Mouse (Mus musculus): Measurements from ENCODE around the gene Zfp704. TPM values are rescaled to one million over a fixed set of nuclear protein-coding genes. Genes with fewer than 3 reads are reported as not detected.

The Zfp704 gene
- polyA plus RNA-seq, 1 experiment from 2014 or later, result 8.6 TPM

DNA sequence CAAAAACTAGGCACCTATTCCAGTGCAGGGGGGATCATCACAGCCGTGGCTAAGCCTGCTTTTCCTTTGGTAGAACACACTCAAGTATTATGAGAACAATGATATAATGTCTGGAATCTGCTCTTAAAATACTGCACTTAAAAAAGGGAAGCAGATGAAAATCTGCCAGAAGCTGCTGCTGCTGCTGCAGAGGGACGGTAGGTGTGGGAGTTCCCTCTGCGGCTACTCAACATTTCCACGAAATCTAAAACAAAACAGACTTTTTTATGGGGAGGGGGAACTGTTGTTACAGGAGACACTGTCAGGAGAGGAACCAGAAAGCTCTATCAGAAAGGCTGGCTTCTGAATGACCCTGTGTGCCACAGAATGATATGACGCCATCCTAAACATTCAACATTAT lies 110.4 kb downstream of the Zfp704 start:
- H3K9me3 ChIP-seq (replicated peaks), result no peaks in the 10 kb centered on the region
- WGBS, result 72% methylated on average over 5 of the region's 5 CpGs
- peaks cover 29% of the 10 kb centered on the region for H3K4me1 ChIP-seq
- no peaks in the 10 kb centered on the region for H3K36me3 ChIP-seq
- H3K27me3 ChIP-seq, result no peaks in the 10 kb centered on the region
- H3K4me3 ChIP-seq, result no peak overlapping the region
- no peak overlapping the region for H3K9ac ChIP-seq
- no peak overlapping the region for H3K4me2 ChIP-seq (replicated peaks)
- ATAC-seq (ENCODE audit: low FRiP score), result no peak
- peak overlapping the region; percentile 76; the same call in 1 of the 2 replicates for H3K27ac ChIP-seq

DNA sequence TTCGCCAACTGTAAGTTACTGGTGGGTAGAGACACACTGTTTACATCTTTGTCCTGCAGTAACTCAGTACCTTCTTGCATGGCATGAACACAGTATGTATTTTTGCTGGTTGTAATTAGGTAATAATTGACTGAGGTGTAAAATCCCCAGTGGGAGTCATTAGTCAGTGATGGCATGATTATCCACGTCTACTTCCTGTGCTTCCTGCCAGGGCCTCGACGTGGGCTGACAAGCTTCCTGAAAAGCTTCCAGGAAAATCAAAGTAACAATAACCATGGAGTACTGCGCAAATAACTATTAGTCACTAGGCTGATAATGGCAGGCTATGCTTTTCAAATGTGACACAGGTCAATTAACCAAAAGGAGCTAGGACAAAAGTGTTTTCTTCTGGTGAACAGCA lies 112.6 kb downstream of the Zfp704 start:
- Histone ChIP-seq H3K9me3 (replicated peaks) (no peaks in the 10 kb centered on the region), H3K36me3 (no peaks in the 10 kb centered on the region), H3K27ac (no peak overlapping the region), H3K9ac (no peak overlapping the region), H3K4me1 (peaks cover 29% of the 10 kb centered on the region), H3K4me2 (replicated peaks) (no peak overlapping the region), H3K4me3 (no peak overlapping the region), H3K27me3 (no peaks in the 10 kb centered on the region)
- no peak for ATAC-seq (ENCODE audit: low FRiP score)
- 47% methylated on average over 5 of the region's 5 CpGs for WGBS

DNA sequence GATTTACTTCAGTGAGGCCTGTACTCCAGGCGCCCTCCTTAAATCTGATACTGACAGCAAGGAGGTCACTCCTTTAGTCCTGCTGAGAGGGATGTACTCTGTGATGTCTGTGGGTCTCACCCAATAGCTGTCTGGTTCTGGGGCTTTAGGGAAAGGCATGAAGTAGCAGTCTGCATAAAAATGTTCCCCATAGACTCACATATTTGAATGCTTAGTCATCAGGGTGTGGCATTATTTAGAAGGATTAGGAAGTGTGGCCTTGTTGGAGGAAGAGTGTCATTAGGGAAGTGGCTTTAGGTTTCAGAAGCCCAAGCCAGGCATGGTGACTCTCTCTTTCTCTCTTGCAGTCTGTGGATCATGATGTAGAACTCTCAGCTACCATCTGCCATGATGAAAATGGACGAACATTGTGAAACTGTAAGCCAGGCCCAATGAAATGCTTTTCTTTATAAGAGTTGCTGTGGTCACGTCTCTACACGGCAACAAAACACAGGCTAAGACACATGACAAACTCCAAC lies 118.1 kb downstream of the Zfp704 start:
- no peak overlapping the region for H3K9ac ChIP-seq
- no peak overlapping the region for H3K4me2 ChIP-seq (replicated peaks)
- no peaks in the 10 kb centered on the region for H3K4me1 ChIP-seq
- no peak overlapping the region for H3K27ac ChIP-seq
- ATAC-seq (ENCODE audit: low FRiP score), result no peak
- WGBS, result 84% methylated on average over 4 of the region's 4 CpGs
- no peak overlapping the region for H3K4me3 ChIP-seq
- no peaks in the 10 kb centered on the region for H3K9me3 ChIP-seq (replicated peaks)
- H3K27me3 ChIP-seq, result no peaks in the 10 kb centered on the region
- H3K36me3 ChIP-seq, result no peaks in the 10 kb centered on the region

DNA sequence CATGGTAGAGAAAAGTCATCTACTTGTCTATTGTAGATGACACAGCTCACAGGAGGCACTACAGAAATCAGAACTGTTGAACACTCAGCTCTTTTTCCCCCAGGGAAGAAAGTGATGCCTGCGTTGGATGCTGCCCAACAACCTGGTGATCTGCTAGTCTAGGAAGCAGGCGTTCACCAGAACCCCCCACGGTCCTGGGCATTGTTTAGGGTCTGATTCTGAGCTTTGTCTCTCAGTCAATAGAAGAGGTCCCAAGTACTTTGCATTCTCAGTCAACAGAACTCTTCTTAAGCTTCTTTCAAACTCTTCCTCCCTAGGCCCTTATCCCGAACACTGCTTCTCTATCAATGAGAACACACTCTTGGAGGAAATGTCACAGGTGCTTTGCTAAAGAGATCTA lies 122.2 kb downstream of the Zfp704 start:
- 68% methylated on average over 4 of the region's 4 CpGs for WGBS
- ATAC-seq (ENCODE audit: low FRiP score), result no peak
- no peaks in the 10 kb centered on the region for H3K27me3 ChIP-seq
- H3K27ac ChIP-seq, result no peak overlapping the region
- no peak overlapping the region for H3K4me2 ChIP-seq (replicated peaks)
- no peaks in the 10 kb centered on the region; the same call in 1 of the 2 replicates for H3K9me3 ChIP-seq (replicated peaks)
- no peak overlapping the region for H3K9ac ChIP-seq
- H3K4me3 ChIP-seq, result no peak overlapping the region
- no peaks in the 10 kb centered on the region for H3K4me1 ChIP-seq
- H3K36me3 ChIP-seq, result no peaks in the 10 kb centered on the region

DNA sequence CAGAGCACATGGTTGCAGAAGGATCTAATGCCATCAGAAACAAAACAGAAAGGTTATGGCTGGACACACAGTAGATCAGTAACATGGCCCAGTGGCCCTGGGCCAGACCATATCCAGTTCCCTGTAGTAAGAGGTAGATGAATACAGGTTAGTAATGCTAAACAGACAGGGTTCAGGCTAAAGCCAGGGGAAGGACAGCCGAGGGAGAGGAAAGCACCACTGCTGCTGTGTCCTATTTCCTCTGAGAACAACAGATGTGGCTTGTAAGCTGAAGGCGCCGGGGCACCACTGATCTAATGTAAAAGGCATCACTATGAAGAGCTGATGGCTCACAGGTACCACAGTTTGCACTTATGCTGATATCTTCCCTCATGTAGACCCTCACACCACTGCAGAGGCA lies 124.4 kb downstream of the Zfp704 start:
- no peaks in the 10 kb centered on the region for H3K36me3 ChIP-seq
- H3K27me3 ChIP-seq, result no peaks in the 10 kb centered on the region
- no peak overlapping the region for H3K4me2 ChIP-seq (replicated peaks)
- no peak overlapping the region for H3K4me3 ChIP-seq
- H3K4me1 ChIP-seq, result 0 out of 2 replicates have a peak, but pooled peaks cover 2% of the 10 kb centered on the region
- H3K9ac ChIP-seq, result no peak overlapping the region
- WGBS, result 83% methylated on average over 3 of the region's 3 CpGs
- no peaks in the 10 kb centered on the region; the same call in 1 of the 2 replicates for H3K9me3 ChIP-seq (replicated peaks)
- H3K27ac ChIP-seq, result no peak overlapping the region
- no peak for ATAC-seq (ENCODE audit: low FRiP score)

DNA sequence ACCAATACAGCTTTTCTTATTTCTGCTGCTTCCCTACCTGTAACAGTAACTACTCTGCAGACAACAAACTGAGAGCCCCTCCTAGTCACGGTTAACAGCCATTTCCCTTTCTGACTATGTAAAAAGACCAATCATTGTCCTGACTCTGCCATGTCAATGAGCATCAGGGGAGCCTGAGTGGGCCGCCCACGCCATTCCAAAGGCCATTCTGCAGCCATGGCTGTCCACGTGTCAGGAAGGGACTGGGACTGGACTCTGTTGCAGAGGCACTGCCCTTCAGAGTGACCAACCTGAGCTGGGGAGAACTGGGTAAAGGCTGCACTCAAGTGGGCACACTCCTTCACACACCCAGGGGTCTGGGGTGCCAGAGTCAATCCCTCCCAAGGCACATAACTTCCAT lies 127.9 kb downstream of the Zfp704 start:
- no peaks in the 10 kb centered on the region; the same call in 1 of the 2 replicates for H3K9me3 ChIP-seq (replicated peaks)
- no peaks in the 10 kb centered on the region for H3K36me3 ChIP-seq
- no peak overlapping the region for H3K9ac ChIP-seq
- no peak overlapping the region for H3K27ac ChIP-seq
- no peak overlapping the region for H3K4me3 ChIP-seq
- H3K4me2 ChIP-seq (replicated peaks), result no peak overlapping the region
- 79% methylated on average over 4 of the region's 4 CpGs for WGBS
- 0 out of 2 replicates have a peak, but pooled peaks cover 2% of the 10 kb centered on the region for H3K4me1 ChIP-seq
- no peak for ATAC-seq (ENCODE audit: low FRiP score)
- H3K27me3 ChIP-seq, result no peaks in the 10 kb centered on the region

DNA sequence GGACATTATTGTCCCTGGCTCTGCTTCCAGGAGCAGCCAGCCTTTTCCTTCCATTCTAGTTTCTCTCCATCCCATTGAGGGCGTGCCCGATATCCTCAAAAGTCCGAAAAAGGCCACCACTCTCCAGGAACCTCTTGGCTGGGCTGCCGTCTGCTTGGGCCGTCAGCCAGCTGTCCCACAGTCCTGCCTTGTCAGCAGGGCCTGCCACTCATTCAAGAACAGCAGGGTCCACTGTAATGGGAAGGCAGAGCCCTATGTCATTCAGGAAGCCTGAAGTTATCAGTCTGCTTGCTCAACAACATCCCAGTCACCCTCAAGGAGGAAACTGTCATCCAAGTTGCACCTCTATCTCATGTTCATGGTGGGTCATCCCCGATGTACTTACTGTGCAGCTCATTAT lies 128.5 kb downstream of the Zfp704 start:
- Histone ChIP-seq H3K4me3 (no peak overlapping the region), H3K27me3 (no peaks in the 10 kb centered on the region), H3K4me1 (0 out of 2 replicates have a peak, but pooled peaks cover 2% of the 10 kb centered on the region), H3K9me3 (replicated peaks) (no peaks in the 10 kb centered on the region), H3K27ac (no peak overlapping the region), H3K9ac (no peak overlapping the region), H3K4me2 (replicated peaks) (no peak overlapping the region), H3K36me3 (no peaks in the 10 kb centered on the region)
- 74% methylated on average over 6 of the region's 6 CpGs for WGBS
- ATAC-seq (ENCODE audit: low FRiP score), result no peak

DNA sequence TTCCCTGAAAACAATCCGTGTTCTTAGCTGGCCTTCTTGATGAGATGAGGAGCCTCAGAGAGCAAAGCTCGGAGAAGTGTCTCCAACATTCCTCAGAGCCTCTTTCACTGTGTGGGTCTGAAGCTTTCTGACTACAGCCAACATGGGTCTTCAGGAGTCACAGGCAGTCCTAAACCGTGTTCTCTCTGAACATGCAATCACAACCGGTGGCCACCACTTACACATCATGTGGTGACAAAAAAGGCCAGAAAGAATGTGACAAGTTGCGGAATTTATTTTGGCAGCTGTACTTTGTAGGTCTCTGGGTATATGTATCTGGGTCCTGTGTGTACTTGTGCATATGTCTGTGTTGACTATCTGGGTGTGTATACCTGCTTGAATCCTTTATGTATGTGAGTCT lies 128.9 kb downstream of the Zfp704 start:
- Histone ChIP-seq H3K9ac (no peak overlapping the region), H3K4me1 (0 out of 2 replicates have a peak, but pooled peaks cover 2% of the 10 kb centered on the region), H3K9me3 (replicated peaks) (no peaks in the 10 kb centered on the region), H3K27me3 (no peaks in the 10 kb centered on the region), H3K4me3 (no peak overlapping the region), H3K36me3 (no peaks in the 10 kb centered on the region), H3K4me2 (replicated peaks) (no peak overlapping the region), H3K27ac (no peak overlapping the region)
- 90% methylated on average over 5 of the region's 5 CpGs for WGBS
- ATAC-seq (ENCODE audit: low FRiP score), result no peak

DNA sequence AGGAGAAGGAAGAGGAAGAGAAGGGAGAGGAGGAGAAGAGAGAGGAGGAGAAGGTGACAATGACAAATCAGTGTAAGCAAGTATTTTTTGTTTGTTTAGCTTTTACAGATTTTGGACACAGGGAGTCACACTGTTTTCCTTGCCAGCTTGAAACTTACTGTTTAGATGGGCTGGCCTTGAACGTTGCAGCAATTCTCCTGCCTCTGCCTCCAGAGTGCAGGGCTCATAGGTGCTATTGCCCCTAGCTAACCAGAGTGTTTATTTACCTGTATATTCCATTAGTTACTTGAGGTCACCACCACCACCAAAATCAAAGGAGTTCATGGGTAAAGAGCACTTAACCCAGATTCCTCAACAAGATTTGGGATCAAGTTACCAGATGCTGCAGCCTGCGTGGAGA lies 132.5 kb downstream of the Zfp704 start:
- H3K27ac ChIP-seq, result no peak overlapping the region
- H3K9ac ChIP-seq, result no peak overlapping the region
- H3K36me3 ChIP-seq, result no peaks in the 10 kb centered on the region
- H3K27me3 ChIP-seq, result no peaks in the 10 kb centered on the region
- 90% methylated on average over 2 of the region's 2 CpGs for WGBS
- H3K4me3 ChIP-seq, result no peak overlapping the region
- 0 out of 2 replicates have a peak, but pooled peaks cover 2% of the 10 kb centered on the region for H3K4me1 ChIP-seq
- H3K9me3 ChIP-seq (replicated peaks), result no peaks in the 10 kb centered on the region
- no peak for ATAC-seq (ENCODE audit: low FRiP score)
- no peak overlapping the region for H3K4me2 ChIP-seq (replicated peaks)

DNA sequence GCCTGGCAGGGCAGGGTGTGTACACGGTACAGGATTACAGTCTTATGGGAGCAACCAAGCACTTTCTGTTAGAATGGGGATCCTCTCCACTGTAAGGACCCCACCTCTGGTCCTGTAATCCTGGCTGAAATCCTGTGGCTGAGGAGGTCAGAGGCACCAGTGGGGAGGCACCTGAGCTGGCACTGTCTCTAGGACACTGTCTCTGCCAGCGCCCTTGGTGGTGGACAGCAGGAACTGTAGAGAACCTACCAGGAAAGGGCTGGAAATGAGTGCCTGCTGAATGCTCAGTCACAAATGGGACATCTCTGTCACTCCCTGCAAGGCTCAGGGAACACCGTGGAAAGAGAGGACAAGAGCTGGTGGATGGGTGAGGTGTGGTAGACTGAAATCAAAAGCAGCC lies 133.5 kb downstream of the Zfp704 start:
- H3K4me3 ChIP-seq, result no peak overlapping the region
- H3K27me3 ChIP-seq, result no peaks in the 10 kb centered on the region
- H3K27ac ChIP-seq, result no peak overlapping the region
- no peak overlapping the region for H3K4me2 ChIP-seq (replicated peaks)
- H3K4me1 ChIP-seq, result no peaks in the 10 kb centered on the region
- WGBS, result 89% methylated on average over 3 of the region's 3 CpGs
- H3K9me3 ChIP-seq (replicated peaks), result no peaks in the 10 kb centered on the region
- no peak for ATAC-seq (ENCODE audit: low FRiP score)
- no peaks in the 10 kb centered on the region for H3K36me3 ChIP-seq
- H3K9ac ChIP-seq, result no peak overlapping the region

DNA sequence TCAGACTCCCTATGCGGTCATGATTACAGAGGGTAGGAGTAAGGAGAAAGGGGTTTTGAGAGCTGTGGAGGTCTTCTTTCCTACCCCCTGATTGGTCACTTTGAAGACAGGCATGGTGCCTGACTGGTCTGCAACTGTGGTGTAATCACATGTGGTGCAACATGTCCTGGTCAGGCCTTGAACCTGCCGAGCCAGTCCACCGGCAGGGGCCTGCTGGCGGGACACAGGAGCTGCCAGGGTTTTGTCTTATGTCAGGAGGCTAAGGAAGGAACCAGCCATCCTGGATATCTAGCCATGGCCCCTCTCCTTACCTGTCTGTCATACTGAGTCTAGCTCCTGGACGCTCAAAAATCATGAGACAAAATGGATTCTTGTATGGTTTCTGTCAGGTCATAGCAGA lies 134.4 kb downstream of the Zfp704 start:
- Histone ChIP-seq H3K36me3 (no peaks in the 10 kb centered on the region), H3K4me1 (no peaks in the 10 kb centered on the region), H3K4me3 (no peak overlapping the region), H3K9me3 (replicated peaks) (no peaks in the 10 kb centered on the region), H3K27ac (no peak overlapping the region), H3K27me3 (no peaks in the 10 kb centered on the region), H3K4me2 (replicated peaks) (no peak overlapping the region), H3K9ac (no peak overlapping the region)
- WGBS, result 93% methylated on average over 5 of the region's 5 CpGs
- no peak for ATAC-seq (ENCODE audit: low FRiP score)

DNA sequence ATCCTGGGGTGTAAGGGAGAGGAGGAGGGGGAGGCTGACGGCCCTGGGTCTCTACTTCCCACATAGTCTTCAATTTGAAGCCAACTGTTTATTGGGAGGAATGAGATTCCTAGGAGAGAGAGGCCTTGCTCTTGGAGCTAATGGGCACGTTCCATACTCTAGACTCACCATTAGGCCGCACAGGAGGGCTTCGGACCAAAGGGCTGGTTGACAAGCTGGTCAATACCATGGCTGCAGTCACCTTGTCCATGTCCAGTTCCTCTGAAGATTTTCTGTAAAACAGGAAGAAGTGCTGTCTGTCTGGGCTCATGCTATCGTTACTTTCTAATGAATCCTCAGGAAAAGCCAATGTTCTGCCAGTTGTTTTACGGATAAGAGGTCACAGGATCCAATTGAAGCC lies 135.6 kb downstream of the Zfp704 start:
- WGBS, result 94% methylated on average over 6 of the region's 6 CpGs
- no peak overlapping the region for H3K9ac ChIP-seq
- H3K4me2 ChIP-seq (replicated peaks), result no peak overlapping the region
- H3K27ac ChIP-seq, result no peak overlapping the region
- H3K4me3 ChIP-seq, result no peak overlapping the region
- no peak for ATAC-seq (ENCODE audit: low FRiP score)
- H3K27me3 ChIP-seq, result no peaks in the 10 kb centered on the region
- H3K9me3 ChIP-seq (replicated peaks), result no peaks in the 10 kb centered on the region
- no peaks in the 10 kb centered on the region for H3K4me1 ChIP-seq
- H3K36me3 ChIP-seq, result no peaks in the 10 kb centered on the region

DNA sequence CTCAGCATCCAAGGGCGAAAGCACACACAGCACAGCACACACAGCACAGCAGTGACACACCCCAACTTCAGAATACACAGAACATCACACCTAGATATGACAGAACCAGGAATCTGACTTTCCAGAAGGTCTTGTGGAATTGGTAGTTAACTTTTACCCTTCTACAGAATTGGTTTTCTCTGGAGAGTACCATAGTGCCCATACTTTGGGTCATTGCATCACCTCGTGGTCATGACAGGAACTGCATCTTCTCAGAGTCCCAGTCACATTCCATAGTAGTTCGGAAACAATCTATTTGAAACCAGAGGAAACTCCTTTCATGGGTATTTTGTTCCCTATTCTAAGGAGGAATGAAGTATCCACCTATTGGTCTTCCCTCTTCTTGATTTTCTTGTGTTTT lies 143.6 kb downstream of the Zfp704 start:
- H3K9me3 ChIP-seq (replicated peaks), result no peaks in the 10 kb centered on the region
- peak; percentile 71 for ATAC-seq (ENCODE audit: low FRiP score)
- no peak overlapping the region for H3K27ac ChIP-seq
- H3K4me1 ChIP-seq, result no peaks in the 10 kb centered on the region
- H3K36me3 ChIP-seq, result no peaks in the 10 kb centered on the region
- no peak overlapping the region for H3K9ac ChIP-seq
- no peak overlapping the region for H3K4me2 ChIP-seq (replicated peaks)
- 44% methylated on average over 3 of the region's 3 CpGs for WGBS
- H3K27me3 ChIP-seq, result no peaks in the 10 kb centered on the region
- H3K4me3 ChIP-seq, result no peak overlapping the region

Data from hindbrain, embryonic 12.5 days (tissue).